Mouse (Mus musculus) kidney, adult 2 months (tissue): ENCODE results near the gene Unk.

ENCODE experiments used
- CTCF ChIP-seq: fragments of 200-500 bp; conservative IDR thresholded peaks from 2 replicates; pipeline ENCODE4 v1.5.1; 2011; ENCODE audit warnings: low read depth, mild to moderate bottlenecking, control low read depth, low read length, moderate library complexity, mixed read lengths; ENCODE audit not compliant: insufficient read depth, insufficient read length
- POLR2A ChIP-seq: fragments of 200-500 bp; IDR thresholded peaks from one replicate; pipeline ENCODE4 v1.6.1; 2011; ENCODE audit warnings: low read depth, low read length, control low read depth

DNA sequence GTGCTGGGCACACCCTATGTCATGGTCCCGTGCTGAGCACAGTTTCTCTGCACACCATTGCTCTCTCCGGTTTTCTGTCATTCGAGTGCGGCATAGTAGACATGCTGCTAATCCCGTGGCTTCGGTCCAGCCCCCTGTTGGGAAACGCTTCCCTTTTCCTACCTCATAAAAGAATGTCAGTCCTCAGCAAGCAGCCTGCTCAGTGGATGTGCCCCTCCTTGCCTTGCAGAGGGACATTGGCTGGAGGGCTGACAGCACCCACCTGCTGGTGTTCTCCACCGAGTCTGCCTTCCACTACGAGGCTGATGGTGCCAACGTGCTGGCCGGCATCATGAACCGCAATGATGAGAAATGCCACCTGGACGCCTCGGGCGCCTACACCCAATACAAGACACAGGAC, 47.6 kb upstream of the Unk start:
- no peak for TF ChIP-seq CTCF
- no peak for TF ChIP-seq POLR2A
